ENCODE assay signal across 29 mouse cellular contexts in genomic region chr11:77006616-77007015, GRCm38 (mm10). TPM values are rescaled to one million over a fixed set of nuclear protein-coding genes. Genes with fewer than 3 reads are reported as not detected.
DNase-seq lines count a peak whose midpoint lies in the region; ATAC-seq and TF ChIP-seq lines count a peak whose summit lies in the region.
"Had no signal": no experiment of that assay in that cellular context is flagged by ENCODE, and none has a peak within 500 bp of the region (broad histone marks: within the 10 kb centered on the region; RNA-seq: fewer than 3 reads in every experiment).

No protein-coding gene starts in this region.

- H3K36me3 ChIP-seq in limb, embryonic 13.5 days, result no peaks in the 10 kb centered on the region
- no peaks in the 10 kb centered on the region for H3K36me3 ChIP-seq in limb, embryonic 10.5 days
- no peaks in the 10 kb centered on the region for H3K36me3 ChIP-seq in small intestine, adult 2 months (ENCODE audit: control insufficient read depth, insufficient read depth, low read length)
- H3K36me3 ChIP-seq: embryonic facial prominence, embryonic 15.5 days; forebrain, embryonic 12.5 days; heart, embryonic 12.5 days; hindbrain, embryonic 13.5 days; limb, embryonic 12.5 days; lung, embryonic 15.5 days; midbrain, embryonic 13.5 days had no signal

- H3K9ac ChIP-seq in limb, embryonic 13.5 days, result no peak overlapping the region
- H3K9ac ChIP-seq: embryonic facial prominence, embryonic 15.5 days; forebrain, embryonic 12.5 days; forebrain, postnatal 0 days; heart, embryonic 12.5 days; hindbrain, embryonic 13.5 days; limb, embryonic 12.5 days; lung, embryonic 15.5 days; midbrain, embryonic 13.5 days had no signal

- peaks cover 11% of the 10 kb centered on the region; the same call in 1 of the 2 replicates for H3K27me3 ChIP-seq in limb, embryonic 13.5 days
- peaks cover 22% of the 10 kb centered on the region for H3K27me3 ChIP-seq in limb, embryonic 10.5 days (ENCODE audit: low read depth, poor library complexity, severe bottlenecking)
- H3K27me3 ChIP-seq in small intestine, adult 2 months (ENCODE audit: control insufficient read depth, insufficient read depth, low read length), result no peaks in the 10 kb centered on the region
- H3K27me3 ChIP-seq: embryonic facial prominence, embryonic 15.5 days had no signal

- TF ChIP-seq POLR2A in small intestine, adult 2 months (IDR thresholded peaks at IDR 0.05; ENCODE audit: low read depth, low read length), result no peak

- TF ChIP-seq CTCF in small intestine, adult 2 months (IDR thresholded peaks at IDR 0.05; ENCODE audit: extremely low read depth, insufficient read length, insufficient replicate concordance, low read depth, low read length), result no peak

- ATAC-seq in limb, embryonic 13.5 days (ENCODE audit: low FRiP score, low read depth), result no peak
- ATAC-seq: activated CD4-positive, CD25-positive, alpha-beta regulatory T cell, adult 4 months; CD4-positive, CD25-positive, alpha-beta regulatory T cell, adult 4 months; forebrain, postnatal 0 days; intestine, postnatal 0 days; midbrain, embryonic 13.5 days had no signal

- 16% methylated on average over 6 of the region's 6 CpGs for WGBS in limb, embryonic 13.5 days
- 36% methylated on average over 6 of the region's 6 CpGs for WGBS in limb, embryonic 10.5 days
- WGBS in small intestine, adult 2 months, result 28% methylated on average over 6 of the region's 6 CpGs

- H3K4me1 ChIP-seq in limb, embryonic 13.5 days, result peaks cover 9% of the 10 kb centered on the region
- H3K4me1 ChIP-seq in limb, embryonic 10.5 days, result peaks cover 14% of the 10 kb centered on the region
- H3K4me1 ChIP-seq in small intestine, adult 2 months (ENCODE audit: control insufficient read depth, insufficient read depth, insufficient read length, low read length), result peaks cover 43% of the 10 kb centered on the region
- H3K4me1 ChIP-seq: forebrain, embryonic 12.5 days; hindbrain, embryonic 13.5 days; lung, embryonic 15.5 days; midbrain, embryonic 13.5 days had no signal

- DNase-seq in cerebellum, postnatal 10 days, result peak; percentile 66 to 71
- no peak for DNase-seq in cerebellum, postnatal 4 days (ENCODE audit: low spot score in 2 of 2)
- no peak for DNase-seq in limb, embryonic 10.5 days (ENCODE audit: low spot score)
- peak; percentile 14 to 35 for DNase-seq in cerebellum, postnatal 36 days
- DNase-seq in MN1 (ENCODE audit: low spot score), result no peak
- DNase-seq: adrenal gland, adult 2 months; adrenal gland, postnatal 36 days; embryo, embryonic 11 days; forebrain, postnatal 0 days; heart, adult 2 months; heart, postnatal 4 days; kidney, adult 9 months; kidney, postnatal 10 days; layer of hippocampus, postnatal 36 days; spleen, adult 18-20 months; thymus, postnatal 4 days had no signal

- H3K27ac ChIP-seq in limb, embryonic 13.5 days, result no peak overlapping the region
- H3K27ac ChIP-seq in limb, embryonic 10.5 days, result no peak overlapping the region
- H3K27ac ChIP-seq in small intestine, adult 2 months (ENCODE audit: insufficient read depth, low read depth, low read length), result peak overlapping the region; percentile 52
- H3K27ac ChIP-seq: embryonic facial prominence, embryonic 15.5 days; forebrain, embryonic 12.5 days; heart, adult 2 months; hindbrain, embryonic 13.5 days; limb, embryonic 12.5 days; lung, embryonic 15.5 days; midbrain, embryonic 13.5 days had no signal

- 0 out of 2 replicates have a peak overlapping the region, but pooled peaks have one; percentile 7 for H3K4me2 ChIP-seq in limb, embryonic 13.5 days (replicated peaks)
- H3K4me2 ChIP-seq: embryonic facial prominence, embryonic 15.5 days; forebrain, embryonic 12.5 days; heart, embryonic 12.5 days; hindbrain, embryonic 13.5 days; limb, embryonic 12.5 days; liver, embryonic 11.5 days; lung, embryonic 15.5 days; midbrain, embryonic 13.5 days had no signal

- no peaks in the 10 kb centered on the region for H3K9me3 ChIP-seq in limb, embryonic 13.5 days
- no peaks in the 10 kb centered on the region for H3K9me3 ChIP-seq in limb, embryonic 10.5 days (replicated peaks)
- H3K9me3 ChIP-seq: embryonic facial prominence, embryonic 15.5 days; forebrain, embryonic 12.5 days; heart, embryonic 12.5 days; hindbrain, embryonic 13.5 days; limb, embryonic 12.5 days; lung, embryonic 15.5 days; midbrain, embryonic 13.5 days had no signal

- no peak overlapping the region for H3K4me3 ChIP-seq in limb, embryonic 13.5 days
- H3K4me3 ChIP-seq in limb, embryonic 10.5 days, result no peak overlapping the region
- no peak overlapping the region; the same call in 1 of the 2 replicates for H3K4me3 ChIP-seq in small intestine, adult 2 months (ENCODE audit: low read depth, low read length)
- H3K4me3 ChIP-seq: embryonic facial prominence, embryonic 15.5 days; forebrain, embryonic 12.5 days; heart, adult 2 months; heart, embryonic 12.5 days; hindbrain, embryonic 13.5 days; limb, embryonic 12.5 days; lung, embryonic 15.5 days; midbrain, embryonic 13.5 days had no signal

RNA-seq across cellular contexts. Expression of gene Slc6a4, which starts 8.2 kb away (rescaled TPM):
- 0.33 and 0.77 TPM in 2 replicates for polyA plus RNA-seq in limb, embryonic 13.5 days (2015; fragmentation: Nextera tagmentation; extraction: Ambion mirVana)
- polyA plus RNA-seq in limb, embryonic 10.5 days (2016; fragmentation: Nextera tagmentation; extraction: Ambion mirVana), result 0.11 and 0.43 TPM in 2 replicates
- polyA plus RNA-seq in small intestine, adult 2 months (2012; rRNA removed), result 21.6 and 67.2 TPM in 2 replicates
- polyA plus RNA-seq: activated CD4-positive, CD25-positive, alpha-beta regulatory T cell, adult 4 months had no signal

Comparison
In these comparisons a context has a peak if more than half of its experiments do, and no peak if none do; other contexts are left out.
1. DNase-seq: peak in cerebellum, postnatal 10 days (2 of 2) and cerebellum, postnatal 36 days (2 of 2); none in cerebellum, postnatal 4 days (0 of 2), limb, embryonic 10.5 days (single experiment) and MN1 (single experiment).
2. RNA of gene Slc6a4, which starts 8.2 kb away (polyA plus RNA-seq): 21.6 to 67.2 TPM in small intestine, adult 2 months; 0.11 to 0.43 TPM in limb, embryonic 10.5 days and 0.33 to 0.77 TPM in limb, embryonic 13.5 days; every median in the first group is over 10 times any median in the second.